Mouse (Mus musculus) myocyte (in vitro differentiated cells): ENCODE data around the gene Hspb7.

Source experiments
- CEBPB ChIP-seq: IDR thresholded peaks from 2 replicates; pipeline ENCODE4 v1.6.1; 2011; ENCODE audit warnings: mild to moderate bottlenecking, moderate library complexity; ENCODE audit not compliant: poor library complexity, insufficient read depth, severe bottlenecking
- E2F4 ChIP-seq: IDR thresholded peaks from one replicate; pipeline ENCODE4 v1.6.1; 2011; ENCODE audit warnings: mild to moderate bottlenecking, control low read depth, moderate library complexity; ENCODE audit not compliant: insufficient read depth
- MAX ChIP-seq: IDR thresholded peaks from one replicate; pipeline ENCODE4 v1.6.1; 2011; ENCODE audit warnings: low read depth, mild to moderate bottlenecking, control low read depth
- MYOG ChIP-seq, 3 experiments: IDR thresholded peaks; one replicate each; pipeline ENCODE4 v1.6.1; 2011; ENCODE audit warnings: control low read depth in 2 of 3, low read depth in 2 of 3, mild to moderate bottlenecking in 2 of 3; ENCODE audit not compliant: insufficient read length in 2 of 3, control insufficient read depth in 1 of 3, insufficient read depth in 1 of 3
- POLR2A ChIP-seq: IDR thresholded peaks from one replicate; pipeline ENCODE4 v1.6.1; 2011; ENCODE audit warnings: low read depth, mild to moderate bottlenecking, control low read depth, moderate library complexity; ENCODE audit not compliant: insufficient read length
- POLR2AphosphoS2 ChIP-seq: IDR thresholded peaks from one replicate; pipeline ENCODE4 v1.6.1; 2011; ENCODE audit warnings: low read depth, control low read depth; ENCODE audit not compliant: insufficient read length
- REST ChIP-seq: IDR thresholded peaks from one replicate; pipeline ENCODE4 v1.6.1; 2011; ENCODE audit warnings: mild to moderate bottlenecking, control low read depth, moderate library complexity; ENCODE audit not compliant: insufficient read depth, insufficient read length
- SRF ChIP-seq: IDR thresholded peaks from one replicate; pipeline ENCODE4 v1.6.1; 2011; ENCODE audit warnings: low read depth; ENCODE audit not compliant: control insufficient read depth, insufficient read length
- TCF12 ChIP-seq: IDR thresholded peaks from one replicate; pipeline ENCODE4 v1.6.1; 2011; ENCODE audit warnings: mild to moderate bottlenecking, control low read depth; ENCODE audit not compliant: poor library complexity, insufficient read depth, severe bottlenecking
- TCF3 ChIP-seq: IDR thresholded peaks from one replicate; pipeline ENCODE4 v1.6.1; 2011; ENCODE audit warnings: low read depth, control low read depth; ENCODE audit not compliant: insufficient read length
- USF1 ChIP-seq: IDR thresholded peaks from one replicate; pipeline ENCODE4 v1.6.1; 2011; ENCODE audit warnings: low read depth, mild to moderate bottlenecking, control low read depth, moderate library complexity

DNA sequence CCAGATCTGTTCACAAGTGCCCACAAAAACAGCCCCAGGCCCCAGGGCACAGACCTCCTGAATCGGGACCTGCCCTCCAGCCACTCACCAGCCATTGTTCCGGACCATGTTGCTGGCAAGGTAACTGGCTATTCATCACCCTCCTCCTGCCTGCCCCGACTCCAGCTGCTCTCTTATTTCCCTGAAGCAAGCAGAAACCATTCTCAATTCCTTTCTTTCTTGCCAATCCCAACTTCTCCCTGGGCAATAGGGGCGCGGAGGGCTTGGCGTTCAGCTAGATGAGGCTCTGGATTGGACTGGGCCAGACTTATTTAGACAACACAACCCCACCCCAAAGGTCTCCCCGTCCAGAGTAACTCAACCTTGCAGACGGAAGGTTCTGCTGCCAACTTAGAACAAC lies 40.9 kb upstream of the Hspb7 start:
- TF ChIP-seq POLR2A (no peak), MYOG (IDR thresholded peaks at IDR 0.05; ENCODE audit: control insufficient read depth in 1 of 3, insufficient read depth in 1 of 3, insufficient read length in 2 of 3, low read depth in 2 of 3) (no peak), E2F4 (no peak), TCF3 (no peak), MAX (no peak), USF1 (no peak), TCF12 (no peak), CEBPB (no peak), SRF (no peak), POLR2AphosphoS2 (no peak), REST (no peak)
